Comparison of ENCODE assay signal across 8 mouse cellular contexts in the genomic region with DNA sequence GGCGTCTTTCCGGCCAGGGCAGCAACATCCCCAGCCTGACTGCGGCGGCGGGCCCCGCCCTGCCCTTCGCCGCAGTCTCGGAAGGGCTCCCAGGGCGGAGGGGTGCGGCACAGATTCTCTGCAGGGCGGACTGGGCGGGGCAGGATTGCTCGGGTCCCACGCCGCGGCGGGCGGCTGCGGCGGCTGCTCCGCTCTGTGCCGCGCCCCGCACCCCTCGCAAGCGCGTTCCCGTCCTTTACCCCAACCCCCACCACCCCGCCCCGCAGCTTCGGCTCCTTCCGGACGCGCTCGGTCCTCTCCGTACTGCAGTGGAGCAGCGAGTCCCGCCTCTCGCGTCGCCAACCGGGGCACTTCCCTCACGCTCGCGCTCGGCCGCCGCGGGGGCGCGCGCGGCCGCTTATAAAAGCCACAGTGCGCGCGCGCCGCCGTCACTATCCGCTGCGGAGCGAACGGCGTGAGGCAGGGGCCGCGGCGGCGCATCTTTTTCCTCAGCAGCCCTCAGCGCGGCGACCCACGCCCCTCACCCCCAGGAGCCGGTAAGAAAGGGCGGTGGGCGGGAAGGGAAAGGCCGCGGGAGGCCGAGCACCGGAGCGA. TPM values are rescaled to one million over a fixed set of nuclear protein-coding genes. Genes with fewer than 3 reads are reported as not detected.
DNase-seq lines count a peak whose midpoint lies in the region; ATAC-seq and TF ChIP-seq lines count a peak whose summit lies in the region.

A gene (plus strand): TSS at position 311 of the 594 bp plus-strand sequence.

- H3K4me2 ChIP-seq in forebrain, embryonic 15.5 days (replicated peaks), result peak within 1 kb of the TSS; percentile 59

- intact Hi-C loops in heart, postnatal 25 days (cut with DNase I), result no loop called here

- no peaks in the 10 kb centered on the region for H3K9me3 ChIP-seq in forebrain, embryonic 15.5 days

- H3K4me1 ChIP-seq in forebrain, embryonic 15.5 days, result peaks cover 58% of the 10 kb centered on the region
- peaks cover 22% of the 10 kb centered on the region for H3K4me1 ChIP-seq in lung, adult 2 months (ENCODE audit: control insufficient read depth, insufficient read depth, low read length)

- TF ChIP-seq POLR2A in lung, adult 2 months (IDR thresholded peaks at IDR 0.05; ENCODE audit: borderline replicate concordance, extremely low read depth, low read depth, low read length), result peak; percentile 98

- no peaks in the 10 kb centered on the region for H3K27me3 ChIP-seq in forebrain, embryonic 15.5 days

- peak within 1 kb of the TSS; percentile 91 for H3K4me3 ChIP-seq in forebrain, embryonic 15.5 days
- H3K4me3 ChIP-seq in lung, adult 2 months (replicated peaks; ENCODE audit: extremely low read depth, low read depth, low read length), result peak within 1 kb of the TSS; percentile 98

- under 1% methylated on average over 57 of the region's 82 CpGs for WGBS in forebrain, embryonic 15.5 days
- under 1% methylated on average over 48 of the region's 82 CpGs for WGBS in lung, adult 2 months

- ATAC-seq in forebrain, embryonic 15.5 days (replicated peaks), result peak; percentile 99
- peak; percentile 91 for ATAC-seq in neutrophil, adult 5-6 weeks (ENCODE audit: extremely low read depth, insufficient number of reproducible peaks, low FRiP score, poor library complexity, severe bottlenecking)

- DNase-seq in ES-CJ7 (ENCODE audit: low read depth, low spot score), result peak; percentile 95
- peak; percentile 97 for DNase-seq in cerebellum, adult 11 months
- peak; percentile 93 for DNase-seq in heart, postnatal 25 days (ENCODE audit: low spot score)
- DNase-seq in layer of hippocampus, adult 18-20 months (ENCODE audit: low spot score in 2 of 2), result peak; percentile 93 to 97
- peak; percentile 92 for DNase-seq in lung, adult 2 months
- DNase-seq in thymus, adult 18-20 months, result peak; percentile 92

- peaks cover 9% of the 10 kb centered on the region for H3K36me3 ChIP-seq in forebrain, embryonic 15.5 days

- peak within 1 kb of the TSS; percentile 100 for H3K9ac ChIP-seq in forebrain, embryonic 15.5 days (replicated peaks)

- H3K27ac ChIP-seq in forebrain, embryonic 15.5 days (replicated peaks), result peak within 1 kb of the TSS; percentile 97

- no peak for TF ChIP-seq CTCF in lung, adult 2 months (IDR thresholded peaks at IDR 0.05; ENCODE audit: insufficient read depth, low read length)

RNA-seq across cellular contexts. Expression of the gene that starts here (rescaled TPM):
- polyA plus RNA-seq in forebrain, embryonic 15.5 days (2015; fragmentation: Nextera tagmentation; extraction: Ambion mirVana), result 224 and 227 TPM in 2 replicates
- 100 to 1,000 TPM; 208 to 216 TPM for total RNA-seq in heart, postnatal 25 days (2021)
- 100 to 1,000 TPM; 815 TPM for total RNA-seq in layer of hippocampus, adult 18-20 months (2021)
- 299 and 313 TPM in 2 replicates for polyA plus RNA-seq in lung, adult 2 months (2012; rRNA removed)
- total RNA-seq in neutrophil, adult 5-6 weeks (2017), result 259 and 285 TPM in 2 replicates

Comparison
In these comparisons a context has a peak if more than half of its experiments do, and no peak if none do; other contexts are left out.
1. Peak in every context shown above with its lines: DNase-seq, ATAC-seq, H3K4me3 ChIP-seq and H3K27ac ChIP-seq.